Mouse (Mus musculus) kidney, embryonic 15.5 days (tissue): ENCODE measurements around the gene Sntg2. TPM values are rescaled to one million over a fixed set of nuclear protein-coding genes. Genes with fewer than 3 reads are reported as not detected.

Experiments used
- ATAC-seq: fragments of 200-750 bp; cut with Nextera tagmentation; replicated peaks from 2 replicates; pipeline ENCODE4 v1.8.0; 2017; ENCODE audit warnings: moderate TSS enrichment; ENCODE audit not compliant: low FRiP score
- H3K27ac ChIP-seq: fragments of 300-500 bp; sonication (generic); 2 replicates; pipeline ENCODE4 v1.5.1; 2015; ENCODE audit warnings: mild to moderate bottlenecking, inconsistent platforms
- H3K27me3 ChIP-seq: fragments of 300-500 bp; sonication (generic); 2 replicates; pipeline ENCODE4 v1.6.1; 2015; ENCODE audit warnings: inconsistent platforms
- H3K36me3 ChIP-seq: fragments of 300-500 bp; sonication (generic); 2 replicates; pipeline ENCODE4 v1.6.1; 2015; ENCODE audit warnings: inconsistent platforms
- H3K4me1 ChIP-seq: fragments of 300-500 bp; sonication (generic); 2 replicates; pipeline ENCODE4 v1.6.1; 2015; ENCODE audit warnings: inconsistent platforms
- H3K4me2 ChIP-seq: fragments of 300-500 bp; sonication (generic); 2 replicates; pipeline ENCODE4 v1.6.1; 2015; ENCODE audit warnings: moderate library complexity, mild to moderate bottlenecking, inconsistent platforms
- H3K4me3 ChIP-seq: fragments of 300-500 bp; sonication (generic); replicated peaks from 2 replicates; pipeline ENCODE4 v1.5.1; 2015; ENCODE audit warnings: mild to moderate bottlenecking, inconsistent platforms
- H3K9ac ChIP-seq: fragments of 300-500 bp; sonication (generic); 2 replicates; pipeline ENCODE4 v1.6.1; 2015; ENCODE audit warnings: mild to moderate bottlenecking, inconsistent platforms
- H3K9me3 ChIP-seq: fragments of 300-500 bp; sonication (generic); replicated peaks from 2 replicates; pipeline ENCODE4 v1.6.1; 2016; ENCODE audit warnings: inconsistent platforms
- WGBS: fragments of 180-500 bp; shearing (Covaris S2); methylation state at CpG from one replicate; pipeline ENCODE4 v1.1.7; 2015; ENCODE audit warnings: mixed read lengths; 5-methylcytosine and 5-hydroxymethylcytosine counted together
- polyA plus RNA-seq: library from polyadenylated mRNA; unstranded; fragments of >200 nt; fragmentation: Nextera tagmentation; extraction: Ambion mirVana; gene quantifications from 2 replicates; pipeline ENCODE4 v1.2.1, GENCODE M21; 2015

The Sntg2 gene
- polyA plus RNA-seq, 1 experiment from 2014 or later = 5.4 TPM

DNA sequence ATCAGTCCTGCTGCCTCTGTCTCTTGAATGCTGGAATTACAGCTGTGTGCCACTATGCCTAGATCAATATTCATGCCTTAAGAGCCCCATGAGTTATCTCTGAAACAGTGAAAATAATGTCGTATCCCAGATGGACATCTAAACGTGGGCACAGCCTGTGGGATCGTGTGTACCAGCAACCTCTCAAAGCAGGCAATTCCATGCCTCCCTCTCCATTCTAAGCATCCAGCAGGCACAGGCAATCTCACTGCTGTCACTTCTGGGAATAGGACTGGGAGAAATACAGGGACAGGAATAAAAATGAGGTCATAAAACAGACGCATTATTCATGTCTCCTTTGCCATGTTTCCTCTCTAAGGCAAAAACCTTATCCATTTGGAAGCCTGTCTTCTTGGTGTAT, 25.9 kb downstream of the Sntg2 start:
- no peak for ATAC-seq
- WGBS = 62% methylated on average over 4 of the region's 4 CpGs

DNA sequence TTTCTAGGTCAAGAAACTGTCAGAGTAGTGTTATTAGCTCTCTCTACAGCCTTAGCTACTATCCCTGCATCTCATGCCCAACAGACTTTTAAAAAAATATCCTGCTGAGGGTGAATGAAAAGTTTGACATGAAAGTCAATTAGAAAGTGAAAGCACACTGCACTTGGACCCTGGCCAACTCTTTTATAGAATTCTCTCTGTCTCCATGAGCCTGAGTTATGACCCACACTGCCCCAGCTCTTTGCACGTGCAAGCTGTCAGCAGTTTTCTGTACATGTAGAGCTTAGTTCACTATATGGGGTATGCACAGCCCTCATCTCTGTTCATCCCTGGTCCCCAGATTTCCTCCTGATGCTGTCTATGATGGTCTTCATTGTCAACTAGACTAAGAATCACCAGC, 28.4 kb downstream of the Sntg2 start:
- 14% methylated on average over 1 of the region's 1 CpGs for WGBS
- Histone ChIP-seq H3K9ac (no peak overlapping the region), H3K4me2 (no peak overlapping the region), H3K27me3 (no peaks in the 10 kb centered on the region), H3K9me3 (no peaks in the 10 kb centered on the region), H3K27ac (no peak overlapping the region), H3K4me3 (no peak overlapping the region), H3K36me3 (no peaks in the 10 kb centered on the region), H3K4me1 (no peaks in the 10 kb centered on the region)
- no peak for ATAC-seq

More for the DNA sequence above, 25.9 kb downstream of the Sntg2 start:
- Histone ChIP-seq H3K36me3 (no peaks in the 10 kb centered on the region), H3K27ac (no peak overlapping the region), H3K27me3 (no peaks in the 10 kb centered on the region), H3K4me2 (no peak overlapping the region), H3K4me3 (no peak overlapping the region), H3K4me1 (no peaks in the 10 kb centered on the region), H3K9me3 (no peaks in the 10 kb centered on the region), H3K9ac (no peak overlapping the region)

DNA sequence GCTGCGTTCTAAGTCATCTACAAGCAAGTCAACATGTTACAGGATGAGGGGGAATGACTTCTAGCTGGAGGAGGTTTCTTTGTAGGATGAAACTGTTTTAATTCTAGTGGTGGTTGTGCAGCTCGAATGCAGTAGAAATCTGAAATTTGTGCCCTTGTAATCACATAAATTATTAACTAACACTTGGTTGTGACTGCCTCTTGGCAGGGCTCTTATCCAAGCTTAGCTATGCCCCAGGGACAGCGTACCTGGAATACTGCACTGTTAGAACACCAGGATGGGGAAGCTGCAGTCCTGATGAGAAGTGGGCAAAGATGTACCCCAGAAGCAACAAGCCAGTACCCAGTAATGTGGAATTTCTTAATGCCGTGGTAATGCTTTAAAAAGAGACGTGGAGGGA, 36.9 kb downstream of the Sntg2 start:
- no peaks in the 10 kb centered on the region for H3K36me3 ChIP-seq
- WGBS = 83% methylated on average over 5 of the region's 5 CpGs
- H3K27me3 ChIP-seq = no peaks in the 10 kb centered on the region
- H3K27ac ChIP-seq = no peak overlapping the region
- no peak overlapping the region for H3K9ac ChIP-seq
- ATAC-seq = no peak
- no peak overlapping the region for H3K4me3 ChIP-seq
- H3K9me3 ChIP-seq = no peaks in the 10 kb centered on the region
- H3K4me1 ChIP-seq = no peaks in the 10 kb centered on the region
- H3K4me2 ChIP-seq = no peak overlapping the region

DNA sequence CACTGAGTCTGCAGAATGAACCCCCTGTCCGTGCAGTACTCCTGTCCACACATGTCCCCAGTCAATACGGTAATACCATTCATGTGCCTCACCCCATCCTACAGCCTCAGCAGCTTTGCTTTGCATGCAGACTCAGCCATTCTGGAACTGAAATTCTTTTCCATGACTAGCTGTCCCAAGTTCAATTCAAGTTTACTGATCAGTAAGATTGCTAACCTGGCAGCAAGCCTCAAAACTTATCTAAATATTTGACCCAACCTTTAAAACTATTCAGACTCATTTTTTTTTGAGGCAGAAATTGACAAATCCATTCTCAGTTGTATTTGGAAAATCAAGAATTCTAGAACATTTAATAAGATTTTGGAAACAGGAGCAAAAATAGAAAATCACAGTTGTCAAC, 38.7 kb downstream of the Sntg2 start:
- H3K4me1 ChIP-seq = no peaks in the 10 kb centered on the region
- 95% methylated on average over 2 of the region's 2 CpGs for WGBS
- no peaks in the 10 kb centered on the region for H3K27me3 ChIP-seq
- no peak overlapping the region for H3K27ac ChIP-seq
- H3K36me3 ChIP-seq = no peaks in the 10 kb centered on the region
- no peaks in the 10 kb centered on the region for H3K9me3 ChIP-seq
- no peak overlapping the region for H3K4me2 ChIP-seq
- no peak overlapping the region for H3K9ac ChIP-seq
- no peak for ATAC-seq
- no peak overlapping the region for H3K4me3 ChIP-seq

DNA sequence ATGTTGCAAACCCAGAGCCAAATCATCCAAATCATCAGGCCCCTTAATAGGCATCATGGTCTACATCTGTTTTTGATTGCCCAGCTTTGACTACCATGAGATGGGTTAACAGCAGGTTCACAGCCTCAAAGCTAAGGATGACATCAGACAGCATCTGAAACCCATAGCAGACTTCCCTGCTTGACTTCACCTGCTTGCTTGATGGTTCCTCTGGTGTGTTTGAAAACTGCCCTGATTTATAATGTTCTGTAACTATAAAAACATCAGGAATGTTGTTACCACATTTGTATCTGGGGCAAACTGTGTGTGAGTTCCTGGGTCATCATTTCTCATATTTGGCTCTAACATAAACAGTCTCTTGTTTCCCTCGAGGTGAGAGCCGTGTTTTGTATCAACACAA, 55.2 kb downstream of the Sntg2 start:
- Histone ChIP-seq H3K36me3 (no peaks in the 10 kb centered on the region), H3K27me3 (no peaks in the 10 kb centered on the region), H3K4me1 (no peaks in the 10 kb centered on the region), H3K9ac (no peak overlapping the region), H3K4me2 (no peak overlapping the region), H3K27ac (no peak overlapping the region), H3K9me3 (no peaks in the 10 kb centered on the region), H3K4me3 (no peak overlapping the region)
- no peak for ATAC-seq
- WGBS = 23% methylated on average over 2 of the region's 2 CpGs

DNA sequence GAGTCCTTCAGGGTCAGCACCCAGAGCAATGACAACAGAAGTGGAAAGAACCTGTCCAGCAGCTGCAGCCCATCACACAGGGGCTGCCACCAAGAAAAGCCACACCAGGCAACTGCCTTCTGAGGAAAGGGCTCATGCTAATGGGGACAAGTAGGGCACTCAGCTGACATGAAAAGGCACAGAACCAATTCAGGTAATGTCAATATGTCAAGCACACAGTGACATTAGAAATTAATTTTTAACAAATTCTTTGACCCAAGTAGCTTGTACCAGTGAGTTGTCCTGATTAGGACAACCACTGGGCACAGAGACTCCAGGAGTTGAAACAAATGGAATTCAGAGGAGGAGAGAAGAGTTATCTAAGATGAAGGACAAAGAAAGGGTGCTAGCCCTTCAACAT, 60.2 kb downstream of the Sntg2 start:
- Histone ChIP-seq H3K4me3 (no peak overlapping the region), H3K27ac (no peak overlapping the region), H3K4me2 (no peak overlapping the region), H3K9ac (no peak overlapping the region), H3K27me3 (no peaks in the 10 kb centered on the region), H3K9me3 (no peaks in the 10 kb centered on the region), H3K36me3 (no peaks in the 10 kb centered on the region), H3K4me1 (no peaks in the 10 kb centered on the region)
- ATAC-seq = no peak

DNA sequence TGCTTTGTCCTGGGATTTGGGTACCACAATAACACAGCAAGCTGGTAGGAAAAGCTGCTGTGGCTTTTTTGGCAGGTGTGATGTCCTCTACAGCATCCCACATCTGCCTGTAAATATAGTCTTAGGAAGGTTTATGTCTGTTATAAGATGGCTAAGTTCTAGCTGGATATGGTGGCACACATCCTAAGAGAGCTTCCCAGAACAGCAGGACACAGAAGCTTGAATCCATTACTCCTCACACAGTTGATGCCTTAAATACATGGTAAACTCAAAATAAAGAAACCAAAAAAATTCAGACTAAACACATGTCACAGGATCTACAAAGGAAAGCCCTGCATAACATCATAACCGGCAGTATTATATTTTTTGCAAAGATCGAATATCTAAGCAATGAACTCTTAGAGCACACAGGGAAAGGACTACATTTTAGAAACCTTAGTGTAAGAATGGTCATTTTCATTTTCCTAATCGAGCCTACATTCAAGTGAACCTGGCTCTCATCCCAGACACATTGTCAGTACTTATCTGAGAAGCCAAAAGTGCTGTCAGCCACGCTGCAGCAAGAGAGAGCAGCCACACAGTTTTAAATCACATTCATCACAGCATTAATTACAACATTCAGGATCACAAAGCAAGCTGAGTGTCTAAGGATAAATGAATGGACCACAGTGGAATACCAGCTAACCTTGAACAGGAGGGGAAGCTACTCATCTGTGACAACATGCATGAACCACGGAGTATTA, 64.8 kb downstream of the Sntg2 start:
- no peak overlapping the region for H3K4me2 ChIP-seq
- H3K9ac ChIP-seq = no peak overlapping the region
- 67% methylated on average over 5 of the region's 5 CpGs for WGBS
- H3K36me3 ChIP-seq = no peaks in the 10 kb centered on the region
- H3K4me1 ChIP-seq = no peaks in the 10 kb centered on the region
- no peaks in the 10 kb centered on the region for H3K27me3 ChIP-seq
- no peak for ATAC-seq
- H3K4me3 ChIP-seq = no peak overlapping the region
- no peaks in the 10 kb centered on the region for H3K9me3 ChIP-seq
- H3K27ac ChIP-seq = no peak overlapping the region

DNA sequence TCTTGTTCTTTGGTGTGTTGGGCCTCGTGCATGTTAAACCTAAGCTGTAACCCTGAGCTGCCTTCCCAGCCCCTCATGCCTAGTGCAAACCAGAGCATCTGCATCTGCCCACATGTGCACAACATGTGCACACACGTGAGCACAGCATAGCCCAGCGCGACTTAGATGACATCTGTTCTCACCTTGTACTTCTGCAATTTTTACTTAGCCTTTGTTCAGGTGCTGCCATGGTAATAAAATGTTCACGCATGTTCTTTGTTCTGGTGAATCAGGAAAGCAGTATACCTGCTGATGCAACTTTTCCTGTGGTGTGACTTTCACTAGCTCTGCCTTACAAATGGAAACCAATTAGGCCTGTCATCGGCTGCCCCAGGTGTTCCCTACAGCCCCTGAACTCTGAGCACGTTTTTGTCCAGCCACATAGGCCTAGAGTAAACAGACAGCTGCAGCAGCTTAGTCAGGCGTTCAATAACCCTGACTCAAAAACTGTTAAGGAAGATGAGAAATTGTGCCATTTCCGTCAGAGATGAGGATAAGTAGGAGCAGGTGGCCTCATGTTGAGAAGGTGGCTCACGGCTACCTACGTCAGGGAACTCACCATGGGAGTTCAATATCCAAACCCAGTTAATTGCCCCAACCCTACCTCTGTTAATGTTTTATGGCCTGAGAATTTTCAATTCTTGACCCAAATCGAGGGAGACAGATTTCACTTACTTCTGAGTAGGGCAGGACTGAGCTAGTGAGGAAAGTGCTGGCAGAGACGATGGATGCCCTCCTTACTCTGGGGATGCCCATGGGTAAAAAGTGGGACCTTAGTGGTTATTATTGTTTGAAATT, 80.2 kb downstream of the Sntg2 start:
- Histone ChIP-seq H3K36me3 (no peaks in the 10 kb centered on the region), H3K4me2 (no peak overlapping the region), H3K27me3 (no peaks in the 10 kb centered on the region), H3K4me3 (no peak overlapping the region), H3K9me3 (no peaks in the 10 kb centered on the region), H3K27ac (no peak overlapping the region), H3K4me1 (no peaks in the 10 kb centered on the region), H3K9ac (no peak overlapping the region)
- no peak for ATAC-seq
- 68% methylated on average over 13 of the region's 13 CpGs for WGBS

DNA sequence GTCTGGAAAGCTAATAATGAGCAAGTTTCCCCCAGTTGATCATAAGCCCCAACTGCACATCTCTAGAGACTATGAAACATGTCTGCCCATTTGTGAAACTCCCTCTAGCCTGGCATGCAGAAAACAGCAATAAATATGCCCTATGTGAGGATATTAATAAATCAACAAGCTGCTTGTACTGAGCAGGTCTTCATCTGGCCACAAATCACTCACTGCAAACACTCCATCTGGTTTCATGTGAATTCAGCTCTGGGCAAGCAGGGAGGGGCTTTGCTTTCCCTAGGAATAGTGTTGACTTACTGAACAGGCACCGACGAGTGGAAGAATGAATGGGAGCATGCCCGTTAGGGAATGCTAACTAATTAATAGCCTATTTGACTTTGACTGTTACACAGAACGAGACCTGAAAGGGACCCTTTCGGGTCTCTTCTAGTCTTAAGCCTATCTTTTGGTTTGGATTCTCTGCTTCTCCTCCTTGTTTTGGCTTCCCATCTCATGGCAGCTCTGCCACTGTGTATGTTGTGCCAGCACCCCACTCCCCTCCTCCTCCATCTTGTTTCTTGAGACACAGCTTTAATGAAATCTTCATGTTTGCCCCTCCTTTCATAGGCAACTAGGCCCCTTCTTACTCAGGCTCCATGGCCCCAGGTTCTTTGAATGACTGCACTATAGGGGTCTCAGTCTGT, 86.1 kb downstream of the Sntg2 start:
- WGBS = 41% methylated on average over 5 of the region's 5 CpGs
- no peak for ATAC-seq
- no peaks in the 10 kb centered on the region for H3K4me1 ChIP-seq
- no peak overlapping the region for H3K27ac ChIP-seq
- H3K27me3 ChIP-seq = no peaks in the 10 kb centered on the region
- no peaks in the 10 kb centered on the region for H3K36me3 ChIP-seq
- no peak overlapping the region for H3K9ac ChIP-seq
- no peak overlapping the region for H3K4me2 ChIP-seq
- H3K9me3 ChIP-seq = no peaks in the 10 kb centered on the region
- no peak overlapping the region for H3K4me3 ChIP-seq

DNA sequence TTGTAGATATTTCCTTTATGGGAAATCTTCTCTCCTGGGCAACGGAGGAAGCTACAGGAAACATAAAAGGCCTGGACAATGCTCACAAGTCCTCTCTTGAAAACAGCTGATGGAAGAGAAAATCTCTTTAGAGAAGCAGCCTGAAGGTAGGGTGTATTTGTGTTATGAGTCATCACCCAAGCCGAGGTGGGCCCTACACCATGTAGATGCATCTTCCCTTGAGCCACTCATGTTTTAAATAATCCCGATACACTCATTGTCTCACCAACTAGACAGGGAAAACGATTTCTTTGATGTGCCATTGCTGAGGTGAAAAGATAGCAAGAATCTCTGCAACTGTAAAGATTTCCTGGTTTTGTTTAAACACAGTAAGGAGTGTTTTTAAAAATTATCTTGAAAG, 89.4 kb downstream of the Sntg2 start:
- WGBS = 82% methylated on average over 4 of the region's 4 CpGs
- H3K36me3 ChIP-seq = no peaks in the 10 kb centered on the region
- no peak overlapping the region for H3K4me2 ChIP-seq
- no peaks in the 10 kb centered on the region for H3K9me3 ChIP-seq
- no peaks in the 10 kb centered on the region for H3K27me3 ChIP-seq
- no peak overlapping the region for H3K27ac ChIP-seq
- H3K4me3 ChIP-seq = no peak overlapping the region
- no peak overlapping the region for H3K9ac ChIP-seq
- H3K4me1 ChIP-seq = no peaks in the 10 kb centered on the region
- no peak for ATAC-seq

DNA sequence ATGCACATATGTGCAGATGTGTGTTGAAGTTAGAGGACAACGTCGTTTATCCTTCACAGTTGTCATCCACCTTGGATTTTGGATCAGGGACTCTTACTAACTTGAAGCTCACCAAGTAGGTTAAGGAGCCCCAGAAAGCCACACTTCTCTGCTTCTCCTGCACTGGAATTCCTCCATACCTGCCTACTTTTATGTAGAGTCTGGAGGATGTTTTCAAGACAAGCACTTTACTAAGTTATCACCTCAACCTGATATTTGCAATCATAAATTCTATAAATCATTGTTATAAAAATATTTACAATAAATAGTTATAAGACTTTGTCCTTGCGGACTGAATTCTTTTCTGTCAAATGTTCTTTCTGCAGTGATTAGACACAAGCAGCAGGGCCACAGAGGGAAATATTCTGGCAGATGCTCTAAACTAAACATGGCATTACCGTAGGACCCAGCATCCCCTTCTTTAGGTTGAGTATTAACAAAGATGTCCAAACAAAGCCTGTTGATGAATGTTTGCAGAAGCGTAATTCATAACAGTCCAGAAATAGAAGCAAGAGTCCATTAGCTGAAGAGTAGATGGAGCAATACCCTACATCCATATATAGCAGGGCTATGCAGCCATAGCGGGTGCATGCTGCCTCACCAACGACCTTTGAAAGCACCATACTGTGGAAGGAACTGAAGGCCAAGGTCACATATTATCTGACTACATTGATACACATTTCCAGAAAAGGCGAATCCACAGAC, 100.8 kb downstream of the Sntg2 start:
- Histone ChIP-seq H3K4me2 (no peak overlapping the region), H3K27ac (no peak overlapping the region), H3K9ac (no peak overlapping the region), H3K36me3 (no peaks in the 10 kb centered on the region), H3K9me3 (no peaks in the 10 kb centered on the region), H3K4me1 (no peaks in the 10 kb centered on the region), H3K27me3 (no peaks in the 10 kb centered on the region), H3K4me3 (no peak overlapping the region)
- WGBS = 86% methylated on average over 8 of the region's 8 CpGs
- ATAC-seq = no peak

DNA sequence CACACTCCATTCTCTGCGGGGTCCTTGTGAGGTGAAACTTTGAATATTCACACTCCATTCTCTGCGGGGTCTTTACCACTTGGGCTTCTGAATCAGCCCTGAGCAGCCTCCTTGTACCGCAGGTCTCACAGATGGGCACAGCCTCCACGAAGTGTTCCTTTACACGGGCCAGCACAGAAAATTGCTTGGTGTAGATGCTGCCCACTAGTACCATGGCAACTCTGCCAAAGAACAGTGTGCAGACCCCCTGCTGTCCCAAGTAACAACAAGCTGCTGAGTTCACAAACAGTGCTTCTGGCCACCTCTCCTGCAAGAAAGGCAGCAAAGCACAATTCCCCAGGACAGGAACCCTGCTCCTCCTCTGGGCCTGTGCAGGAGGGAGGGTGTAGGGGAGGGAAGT, 109.0 kb downstream of the Sntg2 start:
- 66% methylated on average over 5 of the region's 5 CpGs for WGBS
- H3K9me3 ChIP-seq = no peaks in the 10 kb centered on the region
- H3K27me3 ChIP-seq = no peaks in the 10 kb centered on the region
- H3K9ac ChIP-seq = no peak overlapping the region
- no peaks in the 10 kb centered on the region for H3K36me3 ChIP-seq
- no peak for ATAC-seq
- 0 out of 2 replicates have a peak, but pooled peaks cover 4% of the 10 kb centered on the region for H3K4me1 ChIP-seq
- H3K4me3 ChIP-seq = no peak overlapping the region
- no peak overlapping the region for H3K27ac ChIP-seq
- no peak overlapping the region for H3K4me2 ChIP-seq
